Mouse (Mus musculus) cerebellum, adult 18-20 months (tissue): ENCODE measurements at regions not wholly inside any gene's neighbourhood (a gene's known extent, or its start where the extent isn't known, plus 50 kb on each side); places are given as distances from the start of the nearest gene placed in this dataset.

Experiments used
- DNase-seq, 2 experiments: peaks; one replicate each; pipeline ENCODE4 v3.0.0; 2021

GRCm38 (mm10) chr8:128242465-128243251 lies 115.7 kb upstream of the Nrp1 start:
- DNase-seq = no peak

- no peak for DNase-seq
These were observed 106.7 kb upstream of the Nrp1 start for GRCm38 (mm10) chr8:128251723-128252122.

- DNase-seq = peak; percentile 3 to 7
These were observed 97.6 kb upstream of the Nrp1 start for GRCm38 (mm10) chr8:128260836-128261235.

GRCm38 (mm10) chr8:128261367-128261766 lies 97.0 kb upstream of the Nrp1 start:
- DNase-seq = no peak

GRCm38 (mm10) chr8:128263251-128263947 lies 95.0 kb upstream of the Nrp1 start:
- no peak for DNase-seq

GRCm38 (mm10) chr8:128267261-128267660 lies 91.1 kb upstream of the Nrp1 start:
- no peak for DNase-seq

- no peak for DNase-seq
These were observed 90.4 kb upstream of the Nrp1 start for GRCm38 (mm10) chr8:128268010-128268409.

GRCm38 (mm10) chr8:128269546-128269945 lies 88.9 kb upstream of the Nrp1 start:
- no peak for DNase-seq

- no peak for DNase-seq
These were observed 85.5 kb upstream of the Nrp1 start for GRCm38 (mm10) chr8:128272866-128273344.

- no peak for DNase-seq
These were observed 81.9 kb upstream of the Nrp1 start for GRCm38 (mm10) chr8:128276475-128276874.

- DNase-seq = no peak
These were observed 75.6 kb upstream of the Nrp1 start for GRCm38 (mm10) chr8:128282802-128283201.

GRCm38 (mm10) chr8:128283365-128283764 lies 75.0 kb upstream of the Nrp1 start:
- no peak for DNase-seq

GRCm38 (mm10) chr8:128284816-128285215 lies 73.6 kb upstream of the Nrp1 start:
- DNase-seq = no peak

- no peak for DNase-seq
These were observed 68.3 kb upstream of the Nrp1 start for GRCm38 (mm10) chr8:128290076-128290475.

- DNase-seq = no peak
These were observed 66.0 kb upstream of the Nrp1 start for GRCm38 (mm10) chr8:128292394-128292793.

- peak; percentile 4 to 15 for DNase-seq
These were observed 61.5 kb upstream of the Nrp1 start for GRCm38 (mm10) chr8:128296728-128297380.

GRCm38 (mm10) chr8:128302322-128302721 lies 56.1 kb upstream of the Nrp1 start:
- no peak for DNase-seq
